Mouse (Mus musculus) ES-E14 (cell line): ENCODE measurements around the gene Magi2. TPM values are rescaled to one million over a fixed set of nuclear protein-coding genes. Genes with fewer than 3 reads are reported as not detected.

Experiments used
- DNase-seq: peaks from one replicate; pipeline ENCODE4 v3.0.0-alpha.2; 2013; ENCODE audit warnings: low read depth, low spot score
- H3K27ac ChIP-seq: 2 replicates; pipeline ENCODE4 v1.5.1; 2012; ENCODE audit warnings: low read depth, mild to moderate bottlenecking, low read length, moderate library complexity, mixed read lengths; ENCODE audit not compliant: poor library complexity, insufficient read depth, severe bottlenecking
- H3K36me3 ChIP-seq: 2 replicates; pipeline ENCODE4 v1.6.1; 2012; ENCODE audit warnings: mild to moderate bottlenecking, low read length, moderate library complexity, mixed read lengths; ENCODE audit not compliant: control insufficient read depth, poor library complexity, insufficient read depth, severe bottlenecking
- H3K4me1 ChIP-seq, 2 experiments: fragments of 150-350 bp in 1 of 2; sonication (generic) in 1 of 2; 2 replicates each; pipeline ENCODE4 v1.6.1; 2012; ENCODE audit warnings: low read length in 2 of 2, mild to moderate bottlenecking in 1 of 2, mixed read lengths in 1 of 2; ENCODE audit not compliant: control insufficient read depth in 2 of 2, insufficient read depth in 2 of 2, poor library complexity in 1 of 2
- H3K4me3 ChIP-seq, 2 experiments: fragments of 150-350 bp in 1 of 2; sonication (generic) in 1 of 2; 2 replicates each; pipeline ENCODE4 v1.5.1; 2012; ENCODE audit warnings: low read length in 2 of 2, low read depth in 1 of 2, mild to moderate bottlenecking in 1 of 2, mixed read lengths in 1 of 2; ENCODE audit not compliant: insufficient read depth in 1 of 2, poor library complexity in 1 of 2, severe bottlenecking in 1 of 2
- H3K9ac ChIP-seq: 2 replicates; pipeline ENCODE4 v1.6.1; 2012; ENCODE audit warnings: low read depth, mild to moderate bottlenecking, low read length, mixed read lengths; ENCODE audit not compliant: poor library complexity, insufficient read depth, severe bottlenecking
- H3K9me3 ChIP-seq: fragments of 150-350 bp; sonication (generic); 2 replicates; pipeline ENCODE4 v1.6.1; 2012; ENCODE audit warnings: low read depth, mild to moderate bottlenecking, low read length; ENCODE audit not compliant: control insufficient read depth, insufficient read depth
- CHD2 ChIP-seq: IDR thresholded peaks from 2 replicates; pipeline ENCODE4 v1.6.1; 2014; ENCODE audit warnings: mild to moderate bottlenecking, low read depth, low read length, inconsistent platforms
- HCFC1 ChIP-seq: IDR thresholded peaks from 2 replicates; pipeline ENCODE4 v1.6.1; 2012; ENCODE audit warnings: low read length, inconsistent platforms, borderline replicate concordance; ENCODE audit not compliant: insufficient read depth
- MAFK ChIP-seq: IDR thresholded peaks from 2 replicates; pipeline ENCODE4 v1.6.1; 2014; ENCODE audit warnings: mild to moderate bottlenecking, low read depth, low read length, inconsistent platforms; ENCODE audit not compliant: insufficient read depth
- ZC3H11A ChIP-seq: IDR thresholded peaks from 2 replicates; pipeline ENCODE4 v1.6.1; 2012; ENCODE audit warnings: low read depth, mild to moderate bottlenecking, inconsistent platforms, low read length, borderline replicate concordance
- ZNF384 ChIP-seq: IDR thresholded peaks from 2 replicates; pipeline ENCODE4 v1.6.1; 2012; ENCODE audit warnings: low read depth, low read length, inconsistent platforms
- in situ Hi-C, 2 experiments: fragments of 600-800 bp; cut with MboI; formaldehyde crosslinking; loops; one replicate each; pipeline ENCODE4 v1.15.1; 2025; ENCODE audit warnings: low sequenced_read_pairs in 2 of 2, inconsistent platforms in 1 of 2; ENCODE audit not compliant: unreplicated experiment in 2 of 2
- total RNA-seq: library from RNA; depleted of rRNA; stranded (reverse); fragments of 300-350 nt; gene quantifications from 2 replicates; pipeline ENCODE4 v1.2.3, GENCODE M21; 2012

Gene Magi2
- total RNA-seq, 1 experiment, result 0.85 TPM

DNA sequence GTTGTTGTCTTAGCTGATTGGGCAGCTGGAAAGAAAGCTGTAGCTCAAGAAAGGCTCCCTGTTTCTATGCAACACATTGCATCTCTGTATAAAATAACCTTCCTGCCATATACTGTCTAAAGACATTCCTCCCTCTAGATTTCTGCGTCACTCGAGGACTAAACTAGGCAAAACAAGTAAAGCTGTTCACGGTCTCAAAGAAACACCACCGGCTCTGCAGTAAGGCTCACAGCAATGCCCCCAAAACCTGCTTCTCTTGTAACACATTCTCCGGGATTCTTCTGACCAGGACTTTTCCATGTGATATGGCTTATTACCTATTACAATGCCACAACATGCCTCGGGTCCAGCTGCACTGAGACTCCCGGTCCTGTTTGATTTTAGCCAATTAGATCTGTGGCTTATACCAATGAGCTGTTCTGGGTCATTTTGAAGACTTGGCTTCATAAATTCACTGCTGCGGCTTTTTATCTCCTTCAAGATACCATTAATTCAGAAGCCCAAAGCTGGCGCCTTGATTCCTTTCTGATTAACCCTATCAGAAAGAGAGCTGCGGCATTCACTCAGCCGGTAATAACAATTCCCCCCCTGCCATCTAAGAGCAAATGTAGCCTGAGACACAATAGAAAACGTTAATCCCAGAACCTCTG is 520.2 kb downstream of the Magi2 start:
- no peak overlapping the region for H3K4me3 ChIP-seq
- in situ Hi-C loops, result no loop called here
- no peak for DNase-seq
- no peaks in the 10 kb centered on the region for H3K4me1 ChIP-seq
- H3K9me3 ChIP-seq, result no peaks in the 10 kb centered on the region
- H3K36me3 ChIP-seq, result no peaks in the 10 kb centered on the region
- no peak overlapping the region for H3K27ac ChIP-seq
- H3K9ac ChIP-seq, result no peak overlapping the region
- TF ChIP-seq CHD2 (no peak), ZNF384 (no peak), ZC3H11A (no peak), HCFC1 (no peak), MAFK (no peak)

DNA sequence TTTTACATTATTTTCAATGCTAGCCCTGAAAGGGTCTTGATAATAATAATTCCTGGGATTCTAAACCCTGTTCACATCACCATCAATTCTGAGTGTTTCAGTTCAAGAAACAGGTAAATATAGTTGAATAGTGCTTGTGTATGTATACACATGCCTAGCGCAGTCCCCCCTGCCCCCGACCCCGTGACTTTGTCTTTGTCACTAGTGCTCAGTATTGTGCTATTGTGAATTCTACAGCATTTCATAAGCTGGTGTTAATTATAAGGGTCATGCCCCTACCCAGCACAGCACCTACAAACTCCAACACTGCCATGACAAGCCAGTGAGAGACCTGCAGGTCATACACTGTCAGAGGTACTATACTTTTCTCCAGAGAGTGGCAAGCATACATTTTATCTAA is 520.8 kb downstream of the Magi2 start:
- H3K9ac ChIP-seq, result no peak overlapping the region
- TF ChIP-seq HCFC1 (no peak), MAFK (no peak), CHD2 (no peak), ZNF384 (no peak), ZC3H11A (no peak)
- no peak overlapping the region for H3K4me3 ChIP-seq
- in situ Hi-C loops, result no loop called here
- H3K4me1 ChIP-seq, result no peaks in the 10 kb centered on the region
- H3K36me3 ChIP-seq, result no peaks in the 10 kb centered on the region
- no peak overlapping the region for H3K27ac ChIP-seq
- no peaks in the 10 kb centered on the region for H3K9me3 ChIP-seq
- DNase-seq, result no peak

DNA sequence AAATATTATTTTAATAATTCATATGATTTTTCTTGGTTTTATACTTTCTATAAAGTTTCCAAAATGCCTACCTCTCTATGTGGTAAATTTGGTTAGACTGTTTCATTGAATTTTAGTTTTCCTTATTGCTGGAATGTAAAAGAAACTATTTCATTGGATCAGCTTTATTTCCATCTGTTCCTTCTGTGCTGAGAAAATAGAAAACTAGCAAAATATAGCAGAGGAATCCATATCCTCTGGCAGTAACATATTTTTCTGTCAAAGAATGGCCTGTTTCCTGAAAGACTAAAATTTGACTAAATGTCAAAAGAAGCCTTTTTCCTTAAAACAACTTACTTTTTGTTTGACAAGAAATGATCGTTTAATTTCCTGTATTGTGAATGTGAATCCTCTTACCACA is 552.4 kb downstream of the Magi2 start:
- Histone ChIP-seq H3K36me3 (no peaks in the 10 kb centered on the region), H3K9me3 (no peaks in the 10 kb centered on the region), H3K4me3 (no peak overlapping the region), H3K27ac (no peak overlapping the region), H3K9ac (no peak overlapping the region), H3K4me1 (no peaks in the 10 kb centered on the region)
- in situ Hi-C loops, result no loop called here
- no peak for DNase-seq
- TF ChIP-seq HCFC1 (no peak), CHD2 (no peak), ZNF384 (no peak), ZC3H11A (no peak), MAFK (no peak)

DNA sequence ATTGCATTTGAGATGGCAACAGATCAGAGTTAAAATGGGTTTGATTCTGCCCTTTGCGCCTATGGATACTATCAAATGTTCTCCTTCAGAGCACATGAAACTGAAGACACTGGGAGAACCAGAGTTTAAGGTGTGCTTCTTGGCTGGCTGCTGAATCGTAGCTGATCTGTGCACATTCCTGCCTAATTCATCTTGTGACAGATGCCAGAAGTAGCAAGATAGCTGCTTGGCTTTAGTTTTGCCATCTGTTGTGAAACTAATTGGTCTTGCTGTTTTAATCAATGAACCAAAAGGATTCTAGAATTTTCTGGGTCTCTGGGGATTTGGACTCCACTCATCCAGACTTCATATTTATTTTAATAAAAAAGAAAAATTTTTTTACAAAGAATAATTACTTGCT is 553.2 kb downstream of the Magi2 start:
- Histone ChIP-seq H3K4me3 (no peak overlapping the region), H3K4me1 (no peaks in the 10 kb centered on the region), H3K36me3 (no peaks in the 10 kb centered on the region), H3K27ac (no peak overlapping the region), H3K9ac (no peak overlapping the region), H3K9me3 (no peaks in the 10 kb centered on the region)
- TF ChIP-seq CHD2 (no peak), MAFK (no peak), ZC3H11A (no peak), ZNF384 (no peak)
- in situ Hi-C loops, result no loop called here
- DNase-seq, result no peak

DNA sequence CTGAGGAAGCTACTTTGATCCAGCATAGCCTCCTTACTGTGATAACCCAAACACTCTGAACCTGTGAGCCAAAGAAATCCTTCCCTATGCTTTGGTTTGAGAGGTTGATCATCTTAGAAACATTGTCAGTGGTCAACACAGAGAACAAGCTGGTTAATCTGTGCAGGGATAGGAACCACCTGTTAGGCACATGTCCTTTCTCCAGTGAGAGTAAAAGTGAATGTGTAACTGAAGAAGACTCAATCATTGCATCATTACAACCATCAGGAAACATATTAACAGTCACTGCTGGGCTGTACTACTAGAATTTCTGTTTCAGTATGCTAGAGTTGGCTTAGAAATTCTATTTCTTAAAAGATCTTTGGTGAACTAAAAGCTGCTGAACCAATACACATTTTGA is 558.5 kb downstream of the Magi2 start:
- in situ Hi-C loops, result no loop called here
- DNase-seq, result no peak
- TF ChIP-seq CHD2, result no peak
- TF ChIP-seq ZNF384, result no peak
- TF ChIP-seq MAFK, result no peak
- no peak for TF ChIP-seq ZC3H11A
- no peak for TF ChIP-seq HCFC1
- no peaks in the 10 kb centered on the region for H3K36me3 ChIP-seq
- no peak overlapping the region for H3K27ac ChIP-seq
- no peaks in the 10 kb centered on the region for H3K9me3 ChIP-seq
- no peak overlapping the region for H3K9ac ChIP-seq
- H3K4me1 ChIP-seq, result peaks cover 2 to 3% of the 10 kb centered on the region in 2 experiments; a peak in 2 of 4 replicates
- no peak overlapping the region for H3K4me3 ChIP-seq
